Mouse (Mus musculus): ENCODE data around the gene Krtap9-5. TPM values are rescaled to one million over a fixed set of nuclear protein-coding genes. Genes with fewer than 3 reads are reported as not detected.

The Krtap9-5 gene
- not detected for polyA plus RNA-seq (2012; fragmentation: generic; extraction: Trizol)
- long read RNA-seq, experiment 1 = 0 reads
- long read RNA-seq, experiment 2 = 0 reads

GRCm38 (mm10) chr11:99948175-99948574, at the start of gene Krtap9-5:
Gene Krtap9-5, plus strand, starts transcription at chr11:99948475.
- peaks cover 4% of the 10 kb centered on the region for H3K27me3 ChIP-seq (ENCODE audit: control insufficient read depth, insufficient read depth, insufficient read length)
- H3K36me3 ChIP-seq (ENCODE audit: control insufficient read depth, insufficient read depth) = no peaks in the 10 kb centered on the region
- no peaks in the 10 kb centered on the region for H3K79me3 ChIP-seq (ENCODE audit: low read depth)
- no peak within 1 kb of the TSS for H3ac ChIP-seq (ENCODE audit: control insufficient read depth, insufficient read length, low read depth)
- H3K4me3 ChIP-seq (ENCODE audit: insufficient read depth, poor library complexity, severe bottlenecking) = no peak within 1 kb of the TSS
- no peaks in the 10 kb centered on the region for H3K79me2 ChIP-seq (ENCODE audit: control insufficient read depth, insufficient read depth)
- no peak for TF ChIP-seq CEBPB (IDR thresholded peaks at IDR 0.05; ENCODE audit: low read depth)
- TF ChIP-seq USF1 (IDR thresholded peaks at IDR 0.05; ENCODE audit: low read depth) = no peak
- no peak for TF ChIP-seq FOSL1 (IDR thresholded peaks at IDR 0.05; ENCODE audit: insufficient read depth, low read length, poor library complexity, severe bottlenecking)

- Histone ChIP-seq H3K79me3 (ENCODE audit: low read depth) (no peaks in the 10 kb centered on the region), H3K36me3 (ENCODE audit: control insufficient read depth, insufficient read depth) (no peaks in the 10 kb centered on the region), H3K4me3 (ENCODE audit: insufficient read depth, poor library complexity, severe bottlenecking) (no peak within 1 kb of the TSS)
Observed at GRCm38 (mm10) chr11:99907620-99908019, 40.7 kb upstream of the Krtap9-5 start, which contains the start of gene Krtap31-1. Gene Krtap31-1, plus strand, starts transcription at chr11:99907920.

DNA sequence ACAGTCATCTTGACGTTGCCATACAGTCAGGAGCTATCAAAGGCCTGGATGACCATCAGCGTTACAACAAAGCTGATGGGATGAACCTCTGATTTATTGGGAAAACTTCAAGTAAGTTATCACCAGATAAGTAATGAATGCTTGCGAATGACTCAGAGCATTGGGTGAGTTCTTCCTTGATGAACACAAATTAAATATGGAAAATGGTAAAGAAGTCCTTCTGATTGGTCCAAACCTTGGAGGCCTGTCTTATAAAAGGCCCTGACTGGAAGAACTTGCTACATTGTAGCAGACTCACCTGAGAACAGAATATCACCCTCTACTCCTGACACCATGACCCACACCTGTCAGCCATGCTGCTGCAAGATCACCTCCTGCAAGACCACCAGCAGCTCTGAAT, 33.8 kb upstream of the Krtap9-5 start, which contains the start of gene Gm11565:
Gene Gm11565, plus strand, starts transcription at position 301 of the 400 bp plus-strand sequence.
- peaks cover 14% of the 10 kb centered on the region for H3K27me3 ChIP-seq (ENCODE audit: control insufficient read depth, insufficient read depth, insufficient read length)
- H3K79me3 ChIP-seq (ENCODE audit: low read depth) = no peaks in the 10 kb centered on the region
- H3K79me2 ChIP-seq (ENCODE audit: control insufficient read depth, insufficient read depth) = no peaks in the 10 kb centered on the region
- H3K4me3 ChIP-seq (ENCODE audit: insufficient read depth, poor library complexity, severe bottlenecking) = no peak within 1 kb of the TSS
- H3ac ChIP-seq (ENCODE audit: control insufficient read depth, insufficient read length, low read depth) = no peak within 1 kb of the TSS
- H3K36me3 ChIP-seq (ENCODE audit: control insufficient read depth, insufficient read depth) = no peaks in the 10 kb centered on the region
- TF ChIP-seq CTCF (IDR thresholded peaks at IDR 0.05; ENCODE audit: control insufficient read depth, insufficient read depth, insufficient read length) (no peak), USF1 (IDR thresholded peaks at IDR 0.05; ENCODE audit: low read depth) (no peak), MYOD1 (IDR thresholded peaks at IDR 0.05; ENCODE audit: control insufficient read depth, insufficient read length, low read depth) (no peak), MYOG (IDR thresholded peaks at IDR 0.05; ENCODE audit: control insufficient read depth, extremely low read depth, insufficient read length) (no peak), MAX (IDR thresholded peaks at IDR 0.05) (no peak), FOSL1 (IDR thresholded peaks at IDR 0.05; ENCODE audit: insufficient read depth, low read length, poor library complexity, severe bottlenecking) (no peak), CEBPB (IDR thresholded peaks at IDR 0.05; ENCODE audit: low read depth) (no peak)

More at GRCm38 (mm10) chr11:99907620-99908019, 40.7 kb upstream of the Krtap9-5 start, which contains the start of gene Krtap31-1:
- Histone ChIP-seq H3ac (ENCODE audit: control insufficient read depth, insufficient read length, low read depth) (no peak within 1 kb of the TSS), H3K79me2 (ENCODE audit: control insufficient read depth, insufficient read depth) (no peaks in the 10 kb centered on the region), H3K27me3 (ENCODE audit: control insufficient read depth, insufficient read depth, insufficient read length) (no peaks in the 10 kb centered on the region)
- no peak for TF ChIP-seq CEBPB (IDR thresholded peaks at IDR 0.05; ENCODE audit: low read depth)
- no peak for TF ChIP-seq MYOG (IDR thresholded peaks at IDR 0.05; ENCODE audit: control insufficient read depth, extremely low read depth, insufficient read length)
- TF ChIP-seq MYOD1 (IDR thresholded peaks at IDR 0.05; ENCODE audit: control insufficient read depth, insufficient read length, low read depth) = no peak
- TF ChIP-seq MAX (IDR thresholded peaks at IDR 0.05) = no peak
- no peak for TF ChIP-seq USF1 (IDR thresholded peaks at IDR 0.05; ENCODE audit: low read depth)
- no peak for TF ChIP-seq CTCF (IDR thresholded peaks at IDR 0.05; ENCODE audit: control insufficient read depth, insufficient read depth, insufficient read length)
- TF ChIP-seq FOSL1 (IDR thresholded peaks at IDR 0.05; ENCODE audit: insufficient read depth, low read length, poor library complexity, severe bottlenecking) = no peak

- no peaks in the 10 kb centered on the region for H3K79me3 ChIP-seq (ENCODE audit: low read depth)
- H3K79me2 ChIP-seq (ENCODE audit: control insufficient read depth, insufficient read depth) = no peaks in the 10 kb centered on the region
- no peaks in the 10 kb centered on the region for H3K27me3 ChIP-seq (ENCODE audit: control insufficient read depth, insufficient read depth, insufficient read length)
- no peak for TF ChIP-seq CEBPB (IDR thresholded peaks at IDR 0.05; ENCODE audit: low read depth)
- TF ChIP-seq MYOG (IDR thresholded peaks at IDR 0.05; ENCODE audit: control insufficient read depth, extremely low read depth, insufficient read length) = no peak
- TF ChIP-seq USF1 (IDR thresholded peaks at IDR 0.05; ENCODE audit: low read depth) = no peak
- no peak for TF ChIP-seq MAX (IDR thresholded peaks at IDR 0.05)
- no peak for TF ChIP-seq MYOD1 (IDR thresholded peaks at IDR 0.05; ENCODE audit: control insufficient read depth, insufficient read length, low read depth)
- no peak for TF ChIP-seq CTCF (IDR thresholded peaks at IDR 0.05; ENCODE audit: control insufficient read depth, insufficient read depth, insufficient read length)
- TF ChIP-seq FOSL1 (IDR thresholded peaks at IDR 0.05; ENCODE audit: insufficient read depth, low read length, poor library complexity, severe bottlenecking) = no peak
- no peak within 1 kb of the TSS for H3ac ChIP-seq (ENCODE audit: control insufficient read depth, insufficient read length, low read depth)
- H3K36me3 ChIP-seq (ENCODE audit: control insufficient read depth, insufficient read depth) = no peaks in the 10 kb centered on the region
- no peak within 1 kb of the TSS for H3K4me3 ChIP-seq (ENCODE audit: insufficient read depth, poor library complexity, severe bottlenecking)
Observed at GRCm38 (mm10) chr11:99935991-99936390, 12.3 kb upstream of the Krtap9-5 start, which contains the start of gene Krtap31-2. Gene Krtap31-2, plus strand, starts transcription at chr11:99936291.

DNA sequence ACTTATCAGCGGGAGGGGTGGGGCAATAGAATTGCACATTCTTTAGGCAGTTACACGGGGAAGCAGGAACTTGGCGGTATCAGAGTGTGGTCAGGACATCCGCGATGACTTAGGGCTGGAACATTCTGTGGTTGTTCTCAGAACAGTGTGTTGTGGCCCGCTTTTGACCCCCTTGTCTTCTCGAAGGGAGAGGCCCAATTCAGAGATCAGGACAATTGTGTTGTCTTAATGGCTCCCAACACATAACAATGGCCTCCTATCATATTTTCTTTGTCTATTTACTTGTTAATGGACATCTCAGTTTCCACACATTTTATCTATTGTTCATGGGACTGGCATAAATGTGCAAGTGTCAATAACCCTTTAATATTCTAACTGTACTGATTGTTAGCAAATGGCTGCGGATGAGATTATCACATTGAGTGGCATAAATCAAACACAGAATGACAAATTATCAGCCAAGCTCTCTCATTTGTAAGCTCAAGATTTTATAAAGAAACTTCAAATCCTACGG, 10.5 kb upstream of the Krtap9-5 start:
- Histone ChIP-seq H3K79me2 (ENCODE audit: control insufficient read depth, insufficient read depth) (no peaks in the 10 kb centered on the region), H3ac (ENCODE audit: control insufficient read depth, insufficient read length, low read depth) (no peak overlapping the region), H3K4me3 (ENCODE audit: insufficient read depth, poor library complexity, severe bottlenecking) (no peak overlapping the region), H3K27me3 (ENCODE audit: control insufficient read depth, insufficient read depth, insufficient read length) (no peaks in the 10 kb centered on the region), H3K36me3 (ENCODE audit: control insufficient read depth, insufficient read depth) (no peaks in the 10 kb centered on the region), H3K79me3 (ENCODE audit: low read depth) (no peaks in the 10 kb centered on the region)
- TF ChIP-seq MYOD1 (IDR thresholded peaks at IDR 0.05; ENCODE audit: control insufficient read depth, insufficient read length, low read depth) (no peak), FOSL1 (IDR thresholded peaks at IDR 0.05; ENCODE audit: insufficient read depth, low read length, poor library complexity, severe bottlenecking) (no peak), USF1 (IDR thresholded peaks at IDR 0.05; ENCODE audit: low read depth) (no peak), CTCF (IDR thresholded peaks at IDR 0.05; ENCODE audit: control insufficient read depth, insufficient read depth, insufficient read length) (no peak), CEBPB (IDR thresholded peaks at IDR 0.05; ENCODE audit: low read depth) (no peak), MAX (IDR thresholded peaks at IDR 0.05) (no peak), MYOG (IDR thresholded peaks at IDR 0.05; ENCODE audit: control insufficient read depth, extremely low read depth, insufficient read length) (no peak)
